Mouse (Mus musculus) midbrain, embryonic 13.5 days (tissue): ENCODE measurements around the gene Defb45. TPM values are rescaled to one million over a fixed set of nuclear protein-coding genes. Genes with fewer than 3 reads are reported as not detected.

ENCODE experiments used
- ATAC-seq: fragments of 200-750 bp; cut with Nextera tagmentation; 2 replicates; pipeline ENCODE4 v1.8.0; 2017; ENCODE audit warnings: mild to moderate bottlenecking, moderate TSS enrichment, moderate library complexity
- H3K27ac ChIP-seq: fragments of 300-500 bp; sonication (generic); 2 replicates; pipeline ENCODE4 v1.5.1; 2015; ENCODE audit warnings: inconsistent platforms, mild to moderate bottlenecking, moderate library complexity
- H3K27me3 ChIP-seq: fragments of 300-500 bp; sonication (generic); 2 replicates; pipeline ENCODE4 v1.6.1; 2015; ENCODE audit warnings: mild to moderate bottlenecking, inconsistent platforms
- H3K36me3 ChIP-seq: fragments of 300-500 bp; sonication (generic); 2 replicates; pipeline ENCODE4 v1.6.1; 2015; ENCODE audit warnings: mild to moderate bottlenecking, inconsistent platforms
- H3K4me1 ChIP-seq: fragments of 300-500 bp; sonication (generic); replicated peaks from 2 replicates; pipeline ENCODE4 v1.6.1; 2015; ENCODE audit warnings: inconsistent platforms
- H3K4me2 ChIP-seq: fragments of 300-500 bp; sonication (generic); replicated peaks from 2 replicates; pipeline ENCODE4 v1.6.1; 2015; ENCODE audit warnings: moderate library complexity, mild to moderate bottlenecking, inconsistent platforms
- H3K4me3 ChIP-seq: fragments of 300-500 bp; sonication (generic); replicated peaks from 2 replicates; pipeline ENCODE4 v1.5.1; 2015; ENCODE audit warnings: mild to moderate bottlenecking, inconsistent platforms
- H3K9ac ChIP-seq: fragments of 300-500 bp; sonication (generic); replicated peaks from 2 replicates; pipeline ENCODE4 v1.6.1; 2015; ENCODE audit warnings: mild to moderate bottlenecking, inconsistent platforms
- H3K9me3 ChIP-seq: fragments of 300-500 bp; sonication (generic); 2 replicates; pipeline ENCODE4 v1.6.1; 2016; ENCODE audit warnings: mild to moderate bottlenecking, inconsistent platforms
- WGBS: fragments of 180-500 bp; shearing (Covaris S2); methylation state at CpG from one replicate; pipeline ENCODE4 v1.1.7; 2015; 5-methylcytosine and 5-hydroxymethylcytosine counted together
- polyA plus RNA-seq: library from polyadenylated mRNA; unstranded; fragments of >200 nt; fragmentation: Nextera tagmentation; extraction: Ambion mirVana; gene quantifications from 2 replicates; pipeline ENCODE4 v1.2.1, GENCODE M21; 2015

Gene Defb45
- polyA plus RNA-seq, 1 experiment from 2014 or later: not detected

- Histone ChIP-seq H3K4me3 (no peak overlapping the region), H3K27me3 (no peaks in the 10 kb centered on the region), H3K27ac (no peak overlapping the region), H3K4me2 (no peak overlapping the region), H3K9me3 (no peaks in the 10 kb centered on the region), H3K36me3 (no peaks in the 10 kb centered on the region), H3K4me1 (no peaks in the 10 kb centered on the region), H3K9ac (no peak overlapping the region)
- 73% methylated on average over 4 of the region's 4 CpGs for WGBS
- ATAC-seq: no peak
Observed at GRCm38 (mm10) chr2:152601275-152601960, 2.2 kb upstream of the Defb45 start.

- Histone ChIP-seq H3K36me3 (no peaks in the 10 kb centered on the region), H3K9ac (no peak overlapping the region), H3K4me1 (no peaks in the 10 kb centered on the region), H3K27me3 (no peaks in the 10 kb centered on the region), H3K27ac (no peak overlapping the region), H3K4me2 (no peak overlapping the region), H3K9me3 (no peaks in the 10 kb centered on the region), H3K4me3 (no peak overlapping the region)
- WGBS: 94% methylated on average over 6 of the region's 6 CpGs
- no peak for ATAC-seq
Observed at GRCm38 (mm10) chr2:152600076-152600475, 877 bp upstream of the Defb45 start.

GRCm38 (mm10) chr2:152589021-152589420 lies 10.2 kb downstream of the Defb45 start:
- 49% methylated on average over 6 of the region's 6 CpGs for WGBS
- no peaks in the 10 kb centered on the region for H3K9me3 ChIP-seq
- no peak overlapping the region for H3K27ac ChIP-seq
- no peaks in the 10 kb centered on the region for H3K36me3 ChIP-seq
- H3K27me3 ChIP-seq: no peaks in the 10 kb centered on the region
- no peaks in the 10 kb centered on the region; the same call in 1 of the 2 replicates for H3K4me1 ChIP-seq
- no peak overlapping the region for H3K4me3 ChIP-seq
- no peak for ATAC-seq
- no peak overlapping the region for H3K4me2 ChIP-seq
- no peak overlapping the region for H3K9ac ChIP-seq

GRCm38 (mm10) chr2:152588450-152588849 lies 10.7 kb downstream of the Defb45 start:
- Histone ChIP-seq H3K4me2 (no peak overlapping the region), H3K9ac (no peak overlapping the region), H3K36me3 (no peaks in the 10 kb centered on the region), H3K27ac (no peak overlapping the region), H3K27me3 (no peaks in the 10 kb centered on the region), H3K9me3 (no peaks in the 10 kb centered on the region), H3K4me1 (no peaks in the 10 kb centered on the region; the same call in 1 of the 2 replicates), H3K4me3 (no peak overlapping the region)
- 49% methylated on average over 2 of the region's 2 CpGs for WGBS
- ATAC-seq: no peak

GRCm38 (mm10) chr2:152586926-152587560 lies 12.2 kb downstream of the Defb45 start:
- ATAC-seq: no peak
- no peak overlapping the region for H3K9ac ChIP-seq

GRCm38 (mm10) chr2:152580612-152581011 lies 18.6 kb downstream of the Defb45 start:
- no peaks in the 10 kb centered on the region for H3K36me3 ChIP-seq

More at GRCm38 (mm10) chr2:152586926-152587560, 12.2 kb downstream of the Defb45 start:
- Histone ChIP-seq H3K27ac (no peak overlapping the region), H3K27me3 (no peaks in the 10 kb centered on the region), H3K4me2 (no peak overlapping the region), H3K4me3 (no peak overlapping the region), H3K36me3 (no peaks in the 10 kb centered on the region), H3K9me3 (no peaks in the 10 kb centered on the region), H3K4me1 (no peaks in the 10 kb centered on the region; the same call in 1 of the 2 replicates)
- 76% methylated on average over 4 of the region's 4 CpGs for WGBS

GRCm38 (mm10) chr2:152580107-152580506 lies 19.1 kb downstream of the Defb45 start, which contains the start of gene Defb19:
Gene Defb19, minus strand, starts transcription at chr2:152580312.
- no peak for ATAC-seq
- Histone ChIP-seq H3K27ac (no peak within 1 kb of the TSS), H3K4me1 (no peaks in the 10 kb centered on the region), H3K4me2 (no peak within 1 kb of the TSS), H3K36me3 (no peaks in the 10 kb centered on the region), H3K9ac (no peak within 1 kb of the TSS), H3K9me3 (no peaks in the 10 kb centered on the region), H3K27me3 (no peaks in the 10 kb centered on the region), H3K4me3 (no peak within 1 kb of the TSS)
- WGBS: 79% methylated on average over 7 of the region's 7 CpGs

More at GRCm38 (mm10) chr2:152580612-152581011, 18.6 kb downstream of the Defb45 start:
- no peaks in the 10 kb centered on the region for H3K4me1 ChIP-seq
- no peak for ATAC-seq
- no peaks in the 10 kb centered on the region for H3K27me3 ChIP-seq
- H3K9me3 ChIP-seq: no peaks in the 10 kb centered on the region
- H3K9ac ChIP-seq: no peak overlapping the region
- 90% methylated on average over 11 of the region's 11 CpGs for WGBS
- H3K4me3 ChIP-seq: no peak overlapping the region
- no peak overlapping the region for H3K4me2 ChIP-seq
- H3K27ac ChIP-seq: no peak overlapping the region

- Histone ChIP-seq H3K9me3 (no peaks in the 10 kb centered on the region), H3K27ac (no peak overlapping the region), H3K4me3 (no peak overlapping the region), H3K27me3 (no peaks in the 10 kb centered on the region), H3K4me1 (no peaks in the 10 kb centered on the region), H3K36me3 (no peaks in the 10 kb centered on the region), H3K9ac (no peak overlapping the region), H3K4me2 (no peak overlapping the region)
- 83% methylated on average over 8 of the region's 8 CpGs for WGBS
- no peak for ATAC-seq
Observed at GRCm38 (mm10) chr2:152573484-152573883, 25.7 kb downstream of the Defb45 start.

GRCm38 (mm10) chr2:152572114-152572794 lies 26.9 kb downstream of the Defb45 start, which contains the start of gene Defb21:
Gene Defb21, plus strand, starts transcription at chr2:152572744.
- Histone ChIP-seq H3K4me2 (no peak within 1 kb of the TSS), H3K27ac (no peak within 1 kb of the TSS), H3K4me3 (no peak within 1 kb of the TSS), H3K36me3 (no peaks in the 10 kb centered on the region), H3K9me3 (no peaks in the 10 kb centered on the region), H3K27me3 (no peaks in the 10 kb centered on the region), H3K9ac (no peak within 1 kb of the TSS), H3K4me1 (no peaks in the 10 kb centered on the region)
- WGBS: 63% methylated on average over 11 of the region's 11 CpGs
- ATAC-seq: no peak

GRCm38 (mm10) chr2:152570313-152570712 lies 28.9 kb downstream of the Defb45 start:
- no peak for ATAC-seq
- 87% methylated on average over 6 of the region's 6 CpGs for WGBS
- no peak overlapping the region for H3K4me3 ChIP-seq

GRCm38 (mm10) chr2:152569881-152570280 lies 29.3 kb downstream of the Defb45 start:
- H3K4me3 ChIP-seq: no peak overlapping the region
- H3K27me3 ChIP-seq: no peaks in the 10 kb centered on the region
- no peak overlapping the region for H3K4me2 ChIP-seq
- ATAC-seq: no peak
- no peaks in the 10 kb centered on the region for H3K9me3 ChIP-seq
- H3K27ac ChIP-seq: no peak overlapping the region
- no peaks in the 10 kb centered on the region for H3K36me3 ChIP-seq
- WGBS: 81% methylated on average over 4 of the region's 4 CpGs
- no peak overlapping the region for H3K9ac ChIP-seq
- no peaks in the 10 kb centered on the region for H3K4me1 ChIP-seq

More at GRCm38 (mm10) chr2:152570313-152570712, 28.9 kb downstream of the Defb45 start:
- Histone ChIP-seq H3K27ac (no peak overlapping the region), H3K9ac (no peak overlapping the region), H3K27me3 (no peaks in the 10 kb centered on the region), H3K36me3 (no peaks in the 10 kb centered on the region), H3K4me2 (no peak overlapping the region), H3K9me3 (no peaks in the 10 kb centered on the region), H3K4me1 (no peaks in the 10 kb centered on the region)

- H3K4me1 ChIP-seq: no peaks in the 10 kb centered on the region
- ATAC-seq: no peak
- no peak within 1 kb of the TSS for H3K4me2 ChIP-seq
- H3K27ac ChIP-seq: no peak within 1 kb of the TSS
- no peak within 1 kb of the TSS for H3K4me3 ChIP-seq
- no peaks in the 10 kb centered on the region for H3K27me3 ChIP-seq
- WGBS: 89% methylated on average over 5 of the region's 5 CpGs
- no peaks in the 10 kb centered on the region for H3K36me3 ChIP-seq
- no peaks in the 10 kb centered on the region for H3K9me3 ChIP-seq
- H3K9ac ChIP-seq: no peak within 1 kb of the TSS
Observed at GRCm38 (mm10) chr2:152569038-152569437, 30.2 kb downstream of the Defb45 start, which contains the start of gene Gm17416. Gene Gm17416, plus strand, starts transcription at chr2:152569338.
